In genomic region chr1:63213478-63214270, GRCm38 (mm10) we compare ENCODE assay signal across 12 mouse cellular contexts. TPM values are rescaled to one million over a fixed set of nuclear protein-coding genes. Genes with fewer than 3 reads are reported as not detected.
DNase-seq lines count a peak whose midpoint lies in the region; ATAC-seq lines count a peak whose summit lies in the region.
"Had no signal": no experiment of that assay in that cellular context is flagged by ENCODE, and none has a peak within 500 bp of the region (broad histone marks: within the 10 kb centered on the region; RNA-seq: fewer than 3 reads in every experiment).

No protein-coding gene starts in this region.

- H3K4me1 ChIP-seq in heart, embryonic 14.5 days (ENCODE audit: control insufficient read depth in 2 of 2, insufficient read depth in 2 of 2, low read length in 2 of 2): peaks cover 0 to 4% of the 10 kb centered on the region in 2 experiments; a peak in 2 of 4 replicates
- H3K4me1 ChIP-seq in forebrain, embryonic 14.5 days (ENCODE audit: control insufficient read depth, insufficient read depth, low read length): 0 out of 2 replicates have a peak, but pooled peaks cover 3% of the 10 kb centered on the region
- H3K4me1 ChIP-seq in midbrain, embryonic 11.5 days (ENCODE audit: control insufficient read depth, insufficient read depth, low read length): peaks cover 7% of the 10 kb centered on the region; the same call in 1 of the 2 replicates

- peak overlapping the region in 1 of 2 experiments; percentile 11; a peak in 3 of 4 replicates for H3K4me3 ChIP-seq in heart, embryonic 14.5 days (ENCODE audit: control insufficient read depth in 1 of 2, insufficient read depth in 1 of 2, low read depth in 1 of 2, low read length in 2 of 2)
- H3K4me3 ChIP-seq in forebrain, embryonic 14.5 days (ENCODE audit: low read depth, low read length): peak overlapping the region; percentile 8; the same call in 1 of the 2 replicates
- peak overlapping the region; percentile 7; the same call in 1 of the 2 replicates for H3K4me3 ChIP-seq in midbrain, embryonic 11.5 days (ENCODE audit: low read depth, low read length)

- H3K9ac ChIP-seq in heart, embryonic 14.5 days (ENCODE audit: low read length): 0 out of 2 replicates have a peak overlapping the region, but pooled peaks have one; percentile 21
- peak overlapping the region; percentile 48 for H3K9ac ChIP-seq in forebrain, embryonic 14.5 days (ENCODE audit: low read length)
- 0 out of 2 replicates have a peak overlapping the region, but pooled peaks have one; percentile 1 for H3K9ac ChIP-seq in midbrain, embryonic 11.5 days (ENCODE audit: low read length)

- H3K27ac ChIP-seq in heart, embryonic 14.5 days (replicated peaks in 1 of 2; ENCODE audit: control insufficient read depth in 1 of 2, insufficient read depth in 1 of 2, low read depth in 2 of 2, low read length in 2 of 2): no peak overlapping the region
- H3K27ac ChIP-seq in forebrain, embryonic 14.5 days (ENCODE audit: low read depth, low read length): no peak overlapping the region
- peak overlapping the region; percentile 37 for H3K27ac ChIP-seq in midbrain, embryonic 11.5 days (ENCODE audit: low read depth, low read length)

- no peak for DNase-seq in heart, postnatal 4 days
- DNase-seq in R1 (ENCODE audit: low read depth, low spot score): peak; percentile 96
- peak; percentile 29 for DNase-seq in forebrain, embryonic 14.5 days (ENCODE audit: low spot score)
- DNase-seq in midbrain, embryonic 11.5 days (ENCODE audit: low spot score, missing footprints): peak; percentile 87
- DNase-seq in thymus, postnatal 14 days: no peak
- DNase-seq in kidney, postnatal 14 days: no peak
- no peak for DNase-seq in testis, postnatal 14 days (ENCODE audit: low spot score)
- DNase-seq: lung, postnatal 36 days had no signal

- 29% methylated on average over 22 of the region's 22 CpGs for WGBS in heart, embryonic 14.5 days
- 12% methylated on average over 22 of the region's 22 CpGs for WGBS in forebrain, embryonic 14.5 days
- WGBS in midbrain, embryonic 11.5 days: 14% methylated on average over 22 of the region's 22 CpGs

- no peak for ATAC-seq in heart, embryonic 14.5 days (ENCODE audit: insufficient number of reproducible peaks, insufficient read depth, low FRiP score, low read depth)
- ATAC-seq in forebrain, embryonic 14.5 days: peak; percentile 32; the same call in 1 of the 2 replicates
- peak; percentile 77 for ATAC-seq in midbrain, embryonic 11.5 days (ENCODE audit: low FRiP score)

- no peaks in the 10 kb centered on the region for H3K9me3 ChIP-seq in heart, embryonic 14.5 days (ENCODE audit: control insufficient read depth, low read length)
- H3K9me3 ChIP-seq in forebrain, embryonic 14.5 days (replicated peaks; ENCODE audit: control insufficient read depth, low read length): no peaks in the 10 kb centered on the region
- H3K9me3 ChIP-seq in midbrain, embryonic 11.5 days (ENCODE audit: control insufficient read depth, low read length): no peaks in the 10 kb centered on the region
- H3K9me3 ChIP-seq: G1E had no signal

- H3K36me3 ChIP-seq in heart, embryonic 14.5 days (ENCODE audit: control insufficient read depth, insufficient read depth, low read length): no peaks in the 10 kb centered on the region
- no peaks in the 10 kb centered on the region for H3K36me3 ChIP-seq in forebrain, embryonic 14.5 days (ENCODE audit: control insufficient read depth, insufficient read depth, low read length)
- no peaks in the 10 kb centered on the region for H3K36me3 ChIP-seq in midbrain, embryonic 11.5 days (ENCODE audit: control insufficient read depth, insufficient read depth, low read length)
- H3K36me3 ChIP-seq: G1E had no signal

- H3K4me2 ChIP-seq in heart, embryonic 14.5 days (ENCODE audit: low read length): peak overlapping the region; percentile 53
- peak overlapping the region; percentile 41 for H3K4me2 ChIP-seq in forebrain, embryonic 14.5 days (ENCODE audit: low read length)
- peak overlapping the region; percentile 27 for H3K4me2 ChIP-seq in midbrain, embryonic 11.5 days

- H3K27me3 ChIP-seq in heart, embryonic 14.5 days (ENCODE audit: control insufficient read depth, insufficient read depth, low read length): no peaks in the 10 kb centered on the region
- no peaks in the 10 kb centered on the region for H3K27me3 ChIP-seq in forebrain, embryonic 14.5 days (replicated peaks; ENCODE audit: control insufficient read depth, insufficient read depth, low read length)
- H3K27me3 ChIP-seq in midbrain, embryonic 11.5 days (ENCODE audit: control insufficient read depth, insufficient read depth, low read length): no peaks in the 10 kb centered on the region

RNA-seq across cellular contexts. Expression of gene Gpr1, which starts 0.7 kb away (rescaled TPM):
- 0.09 and 0.20 TPM in 2 replicates for polyA plus RNA-seq in heart, embryonic 14.5 days (2014; fragmentation: Nextera tagmentation; extraction: Ambion mirVana)
- not detected for total RNA-seq in heart, postnatal 4 days (2021)
- 0.40 and 0.72 TPM in 2 replicates for polyA plus RNA-seq in forebrain, embryonic 14.5 days (2014; fragmentation: Nextera tagmentation; extraction: Ambion mirVana)
- polyA plus RNA-seq in midbrain, embryonic 11.5 days (2014; fragmentation: Nextera tagmentation; extraction: Ambion mirVana): 0.08 and 0.22 TPM in 2 replicates
- total RNA-seq: hematopoietic stem cell, adult 5-6 weeks had no signal
- polyA plus RNA-seq: small intestine, adult 2 months had no signal

RNA-seq across cellular contexts. Expression of gene Ndufs1, which starts 37.0 kb away (rescaled TPM):
- polyA plus RNA-seq in heart, embryonic 14.5 days (2014; fragmentation: Nextera tagmentation; extraction: Ambion mirVana): 382 and 415 TPM in 2 replicates
- 100 to 1,000 TPM; 533 to 564 TPM for total RNA-seq in heart, postnatal 4 days (2021)
- 118 and 126 TPM in 2 replicates for polyA plus RNA-seq in forebrain, embryonic 14.5 days (2014; fragmentation: Nextera tagmentation; extraction: Ambion mirVana)
- polyA plus RNA-seq in midbrain, embryonic 11.5 days (2014; fragmentation: Nextera tagmentation; extraction: Ambion mirVana): 138 and 152 TPM in 2 replicates

RNA-seq across cellular contexts. Expression of gene Eef1b2, which starts 37.0 kb away (rescaled TPM):
- 358 and 403 TPM in 2 replicates for polyA plus RNA-seq in heart, embryonic 14.5 days (2014; fragmentation: Nextera tagmentation; extraction: Ambion mirVana)
- 100 to 1,000 TPM; 497 to 542 TPM for total RNA-seq in heart, postnatal 4 days (2021)
- polyA plus RNA-seq in forebrain, embryonic 14.5 days (2014; fragmentation: Nextera tagmentation; extraction: Ambion mirVana): 531 and 625 TPM in 2 replicates
- polyA plus RNA-seq in midbrain, embryonic 11.5 days (2014; fragmentation: Nextera tagmentation; extraction: Ambion mirVana): 465 and 509 TPM in 2 replicates

RNA-seq across cellular contexts. Expression of gene Zdbf2, which starts 59.4 kb away (rescaled TPM):
- polyA plus RNA-seq in heart, embryonic 14.5 days (2014; fragmentation: Nextera tagmentation; extraction: Ambion mirVana): 7.5 and 8.7 TPM in 2 replicates
- total RNA-seq in heart, postnatal 4 days (2021): 1 to 10 TPM; 4.6 to 5.7 TPM
- polyA plus RNA-seq in forebrain, embryonic 14.5 days (2014; fragmentation: Nextera tagmentation; extraction: Ambion mirVana): 23.6 and 27.8 TPM in 2 replicates
- 16.5 and 17.5 TPM in 2 replicates for polyA plus RNA-seq in midbrain, embryonic 11.5 days (2014; fragmentation: Nextera tagmentation; extraction: Ambion mirVana)
- polyA plus RNA-seq: G1E; small intestine, adult 2 months had no signal

Comparison
In these comparisons a context has a peak if more than half of its experiments do, and no peak if none do; other contexts are left out.
1. DNase-seq: peak in R1 (single experiment), forebrain, embryonic 14.5 days (single experiment) and midbrain, embryonic 11.5 days (single experiment); none in heart, postnatal 4 days (single experiment), thymus, postnatal 14 days (single experiment), kidney, postnatal 14 days (single experiment) and testis, postnatal 14 days (single experiment).
2. Peak in every context shown above with its lines, with median percentiles within 50 percentile points of each other: H3K4me2 ChIP-seq and H3K9ac ChIP-seq.